Mouse (Mus musculus): ENCODE data around the gene Zfp746.
A peak's percentile ranks its signal among the peaks of the same experiment; 100 is the strongest.

Gene Zfp746

GRCm38 (mm10) chr6:48086471-48086878, at the start of gene Zfp746:
Zfp746 (minus strand) TSS chr6:48086593.
- peak; percentile 55 for DNase-seq (ENCODE audit: extremely low read depth, low read depth)

- peak; percentile 59 for DNase-seq (ENCODE audit: extremely low read depth, low read depth)
Measured at GRCm38 (mm10) chr6:48121092-48121491, 34.7 kb upstream of the Zfp746 start.

GRCm38 (mm10) chr6:48116036-48116435, 29.6 kb upstream of the Zfp746 start:
- no peak for DNase-seq (ENCODE audit: extremely low read depth, low read depth)

GRCm38 (mm10) chr6:48086957-48087715, 743 bp upstream of the Zfp746 start:
- DNase-seq (ENCODE audit: extremely low read depth, low read depth) = peak; percentile 43

GRCm38 (mm10) chr6:48085521-48086404, 630 bp downstream of the Zfp746 start:
- peak; percentile 22 for DNase-seq (ENCODE audit: extremely low read depth, low read depth)

- peak; percentile 19 for DNase-seq (ENCODE audit: extremely low read depth, low read depth)
Measured at GRCm38 (mm10) chr6:48083733-48084191, 2.6 kb downstream of the Zfp746 start.

GRCm38 (mm10) chr6:48081952-48082351, 4.4 kb downstream of the Zfp746 start:
- DNase-seq (ENCODE audit: extremely low read depth, low read depth) = no peak

GRCm38 (mm10) chr6:48081021-48081420, 5.4 kb downstream of the Zfp746 start:
- no peak for DNase-seq (ENCODE audit: extremely low read depth, low read depth)

GRCm38 (mm10) chr6:48073316-48073715, 13.1 kb downstream of the Zfp746 start:
- no peak for DNase-seq (ENCODE audit: extremely low read depth, low read depth)

GRCm38 (mm10) chr6:48067492-48067891, 18.9 kb downstream of the Zfp746 start:
- no peak for DNase-seq (ENCODE audit: extremely low read depth, low read depth)

GRCm38 (mm10) chr6:48065587-48066075, 20.8 kb downstream of the Zfp746 start:
- no peak for DNase-seq (ENCODE audit: extremely low read depth, low read depth)

- no peak for DNase-seq (ENCODE audit: extremely low read depth, low read depth)
Measured at GRCm38 (mm10) chr6:48064451-48064850, 21.9 kb downstream of the Zfp746 start.

- no peak for DNase-seq (ENCODE audit: extremely low read depth, low read depth)
Measured at GRCm38 (mm10) chr6:48063940-48064339, 22.5 kb downstream of the Zfp746 start.

- DNase-seq (ENCODE audit: extremely low read depth, low read depth) = no peak
Measured at GRCm38 (mm10) chr6:48060895-48061294, 25.5 kb downstream of the Zfp746 start.

GRCm38 (mm10) chr6:48060421-48060820, 26.0 kb downstream of the Zfp746 start:
- no peak for DNase-seq (ENCODE audit: extremely low read depth, low read depth)

GRCm38 (mm10) chr6:48052136-48052535, 34.3 kb downstream of the Zfp746 start:
- DNase-seq (ENCODE audit: extremely low read depth, low read depth) = no peak

GRCm38 (mm10) chr6:48051666-48052065, 34.7 kb downstream of the Zfp746 start:
- DNase-seq (ENCODE audit: extremely low read depth, low read depth) = no peak

- peak; percentile 49 for DNase-seq (ENCODE audit: extremely low read depth, low read depth)
Measured at GRCm38 (mm10) chr6:48049273-48050065, 36.9 kb downstream of the Zfp746 start.

- peak; percentile 27 for DNase-seq (ENCODE audit: extremely low read depth, low read depth)
Measured at GRCm38 (mm10) chr6:48048426-48049272, 37.7 kb downstream of the Zfp746 start, which contains the start of gene Zfp777. Zfp777 (minus strand) TSS chr6:48048911.

Measured in MEL-GATA-1-ER (cell line).